Mouse (Mus musculus): Measurements from ENCODE around the gene Mrpl38.

DNA sequence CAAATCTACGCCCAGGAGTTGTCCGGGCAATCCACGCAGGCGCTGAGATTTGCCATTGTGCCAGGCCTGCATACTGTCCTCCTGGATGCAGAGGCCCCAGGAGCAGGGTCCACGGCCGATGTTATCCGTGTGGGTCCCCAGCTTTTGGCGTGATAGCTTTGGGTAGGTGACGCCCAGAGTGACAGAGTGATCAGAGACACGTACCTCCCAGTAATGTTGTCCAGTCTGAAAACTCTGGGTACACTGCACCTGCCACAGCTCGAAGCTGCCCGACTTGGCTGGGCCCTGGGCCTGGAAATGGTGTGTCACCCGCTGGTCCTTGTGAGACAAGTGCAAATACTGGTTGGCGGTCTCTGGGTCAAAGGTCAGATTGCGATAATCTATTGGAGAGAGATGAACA lies 12.4 kb downstream of the Mrpl38 start:
- no peak for TF ChIP-seq POLR2A (IDR thresholded peaks at IDR 0.05; ENCODE audit: insufficient read depth, low read depth, low read length)
- no peak for TF ChIP-seq CTCF (IDR thresholded peaks at IDR 0.05; ENCODE audit: insufficient read depth, low read depth, low read length)
